Mouse (Mus musculus) forebrain, postnatal 0 days (tissue): ENCODE results near the gene Ccl28. TPM values are rescaled to one million over a fixed set of nuclear protein-coding genes. Genes with fewer than 3 reads are reported as not detected.
A peak's percentile ranks its signal among the peaks of the same experiment; 100 is the strongest.
"Not testable (repeated sequence)": the region's sequence is repeated elsewhere in the genome, so short reads cannot be mapped to it uniquely, and the experiment has no call there.

Experiments used
- ATAC-seq: fragments of 200-750 bp; cut with Nextera tagmentation; 2 replicates; pipeline ENCODE4 v1.8.0; 2017; ENCODE audit warnings: mild to moderate bottlenecking, moderate library complexity
- DNase-seq: peaks from one replicate; pipeline ENCODE4 v3.0.0-alpha.2; 2015
- H3K27ac ChIP-seq: fragments of 300-500 bp; sonication (generic); 2 replicates; pipeline ENCODE4 v1.5.1; 2014; ENCODE audit warnings: low read depth, mild to moderate bottlenecking, antibody characterized with exemption, low read length, moderate library complexity, mixed read lengths
- H3K27me3 ChIP-seq: fragments of 300-500 bp; sonication (generic); 2 replicates; pipeline ENCODE4 v1.6.1; 2014; ENCODE audit warnings: mild to moderate bottlenecking, low read length, mixed read lengths; ENCODE audit not compliant: insufficient read depth
- H3K36me3 ChIP-seq: fragments of 300-500 bp; sonication (generic); 2 replicates; pipeline ENCODE4 v1.6.1; 2014; ENCODE audit warnings: mild to moderate bottlenecking, moderate library complexity; ENCODE audit not compliant: insufficient read depth
- H3K4me1 ChIP-seq: fragments of 300-500 bp; sonication (generic); 2 replicates; pipeline ENCODE4 v1.6.1; 2014; ENCODE audit warnings: antibody characterized with exemption; ENCODE audit not compliant: insufficient read depth
- H3K4me2 ChIP-seq: fragments of 300-500 bp; sonication (generic); 2 replicates; pipeline ENCODE4 v1.6.1; 2014; ENCODE audit warnings: low read depth, mild to moderate bottlenecking, moderate library complexity
- H3K4me3 ChIP-seq: fragments of 300-500 bp; sonication (generic); 2 replicates; pipeline ENCODE4 v1.5.1; 2014; ENCODE audit warnings: low read depth, low read length, mixed read lengths
- H3K9ac ChIP-seq: fragments of 300-500 bp; sonication (generic); 2 replicates; pipeline ENCODE4 v1.6.1; 2014; ENCODE audit warnings: mild to moderate bottlenecking
- H3K9me3 ChIP-seq: fragments of 300-500 bp; sonication (generic); 2 replicates; pipeline ENCODE4 v1.6.1; 2016; ENCODE audit warnings: low read length
- CTCF ChIP-seq: sonication (generic); IDR thresholded peaks from 2 replicates; pipeline ENCODE4 v1.5.1; 2016; ENCODE audit warnings: antibody characterized with exemption, control low read depth, low read depth
- WGBS: fragments of 180-500 bp; shearing (Covaris S2); extraction: QIAGEN DNeasy Blood & Tissue Kit; methylation state at CpG from one replicate; pipeline ENCODE4 v1.1.7; 2014; 5-methylcytosine and 5-hydroxymethylcytosine counted together
- polyA plus RNA-seq: library from polyadenylated mRNA; unstranded; fragments of >200 nt; fragmentation: Nextera tagmentation; extraction: Ambion mirVana; gene quantifications from 2 replicates; pipeline ENCODE4 v1.2.1, GENCODE M21; 2015
- total RNA-seq: library from RNA; depleted of rRNA; stranded (reverse); fragments of >200 nt; gene quantifications from 2 replicates; pipeline ENCODE4 v1.2.3, GENCODE M21; 2014

Ccl28 gene
- total and polyA plus RNA-seq, 2 experiments from 2014 or later, result 0.22 to 4.5 TPM

DNA sequence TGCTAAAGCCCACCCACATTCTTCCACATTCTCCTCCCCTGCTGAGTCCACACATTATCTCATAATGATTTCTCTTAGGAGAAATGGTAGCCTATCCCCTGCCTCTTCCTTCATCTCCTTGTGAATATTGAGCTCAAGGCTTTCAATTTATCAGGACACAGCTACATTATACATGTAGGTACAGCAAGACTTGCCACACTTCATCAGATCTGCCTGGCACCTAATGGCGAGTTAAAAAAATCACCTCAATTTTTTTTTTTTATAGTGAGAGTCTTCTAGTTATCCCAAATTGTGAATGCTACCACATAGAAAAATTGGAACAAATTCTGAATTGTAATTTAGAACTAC is 26.1 kb downstream of the Ccl28 start:
- no peak overlapping the region for H3K4me3 ChIP-seq
- no peaks in the 10 kb centered on the region for H3K9me3 ChIP-seq
- H3K4me1 ChIP-seq, result no peaks in the 10 kb centered on the region
- ATAC-seq, result no peak
- peak overlapping the region; percentile 70 for H3K27ac ChIP-seq
- no peak for TF ChIP-seq CTCF
- 69% methylated on average over 1 of the region's 1 CpGs for WGBS
- DNase-seq, result no peak
- no peaks in the 10 kb centered on the region for H3K36me3 ChIP-seq
- H3K27me3 ChIP-seq, result no peaks in the 10 kb centered on the region
- peak overlapping the region; percentile 30 for H3K4me2 ChIP-seq
- 0 out of 2 replicates have a peak overlapping the region, but pooled peaks have one; percentile 31 for H3K9ac ChIP-seq

DNA sequence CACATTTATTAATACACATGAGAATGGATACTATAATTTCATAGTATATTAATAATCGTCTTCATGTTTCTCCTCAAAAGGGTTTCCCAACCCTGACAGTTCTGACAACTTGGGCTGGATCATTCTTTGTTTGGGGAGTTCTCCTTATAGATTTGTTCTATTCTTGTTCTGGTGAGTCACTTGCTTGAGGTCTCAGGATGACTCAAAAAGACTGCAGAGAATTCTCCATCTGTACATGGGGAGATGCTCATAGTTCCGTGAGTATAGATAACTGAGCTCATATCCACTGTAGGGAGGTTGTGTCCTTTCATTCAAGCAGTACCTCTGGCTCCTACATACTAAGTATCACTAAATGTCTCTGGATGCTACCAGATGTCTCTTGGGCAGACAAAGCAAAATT is 31.1 kb downstream of the Ccl28 start:
- Histone ChIP-seq H3K36me3 (no peaks in the 10 kb centered on the region), H3K9ac (no peak overlapping the region), H3K27ac (no peak overlapping the region), H3K4me1 (no peaks in the 10 kb centered on the region), H3K4me3 (no peak overlapping the region), H3K4me2 (no peak overlapping the region), H3K9me3 (no peaks in the 10 kb centered on the region), H3K27me3 (no peaks in the 10 kb centered on the region)
- DNase-seq (no peak), ATAC-seq (no peak)
- 90% methylated on average over 2 of the region's 2 CpGs for WGBS
- no peak for TF ChIP-seq CTCF

DNA sequence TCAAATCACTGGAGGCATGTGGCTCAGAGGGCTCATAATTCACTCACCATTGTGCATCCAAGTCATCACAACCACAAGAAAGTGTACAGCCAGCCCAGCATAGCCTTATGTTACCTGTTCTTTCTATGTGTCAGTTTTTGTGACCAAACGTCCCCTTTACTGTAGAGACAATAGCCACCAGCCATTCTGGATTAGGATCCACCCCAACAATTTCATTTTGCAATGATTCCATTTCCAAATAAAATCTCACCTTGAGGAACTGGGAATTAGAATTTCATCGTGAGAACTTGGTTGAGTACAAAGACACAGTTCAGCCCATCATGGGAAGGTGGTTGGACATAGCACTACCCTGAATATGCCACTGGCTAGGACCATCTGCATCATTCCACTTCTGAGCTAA is 32.6 kb downstream of the Ccl28 start:
- WGBS, result 85% methylated on average over 2 of the region's 2 CpGs
- no peak for ATAC-seq

DNA sequence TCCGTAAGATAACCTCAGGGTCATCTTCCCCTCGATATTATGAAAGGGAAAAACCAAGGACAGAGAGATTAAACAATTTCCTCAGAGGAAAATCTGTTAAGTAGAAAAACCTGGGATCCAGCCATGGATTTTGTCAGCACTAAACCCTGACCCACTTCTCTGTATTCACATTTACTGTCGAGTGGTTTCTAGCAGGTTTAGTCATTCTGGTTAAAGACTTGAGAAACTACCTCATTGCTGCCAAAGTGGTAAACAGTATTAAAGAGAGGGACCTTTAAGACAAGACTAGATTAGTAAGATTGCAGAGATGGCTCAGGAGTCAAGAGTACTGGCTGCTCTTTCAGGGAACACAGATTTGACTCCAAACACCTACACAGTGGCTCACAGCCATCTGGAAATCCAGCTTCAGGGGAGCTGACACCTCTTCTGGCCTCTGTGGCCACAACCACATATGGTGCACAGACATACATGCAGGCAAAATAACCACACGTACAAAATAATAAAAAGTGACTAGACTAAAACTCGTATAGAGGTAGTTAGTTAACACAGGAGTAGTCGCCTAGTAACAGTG is 33.3 kb downstream of the Ccl28 start:
- H3K9ac ChIP-seq, result no peak overlapping the region
- 83% methylated on average over 6 of the region's 6 CpGs for WGBS
- no peaks in the 10 kb centered on the region for H3K4me1 ChIP-seq
- DNase-seq (no peak), ATAC-seq (no peak)
- no peak overlapping the region for H3K27ac ChIP-seq
- H3K27me3 ChIP-seq, result no peaks in the 10 kb centered on the region
- H3K4me2 ChIP-seq, result no peak overlapping the region
- no peak overlapping the region for H3K4me3 ChIP-seq
- H3K36me3 ChIP-seq, result no peaks in the 10 kb centered on the region
- no peak for TF ChIP-seq CTCF
- H3K9me3 ChIP-seq, result no peaks in the 10 kb centered on the region

More for the DNA sequence above, 32.6 kb downstream of the Ccl28 start:
- Histone ChIP-seq H3K4me2 (no peak overlapping the region), H3K4me1 (no peaks in the 10 kb centered on the region), H3K4me3 (no peak overlapping the region), H3K36me3 (no peaks in the 10 kb centered on the region), H3K27me3 (no peaks in the 10 kb centered on the region), H3K27ac (no peak overlapping the region), H3K9ac (no peak overlapping the region), H3K9me3 (no peaks in the 10 kb centered on the region)
- DNase-seq, result no peak
- TF ChIP-seq CTCF, result no peak

DNA sequence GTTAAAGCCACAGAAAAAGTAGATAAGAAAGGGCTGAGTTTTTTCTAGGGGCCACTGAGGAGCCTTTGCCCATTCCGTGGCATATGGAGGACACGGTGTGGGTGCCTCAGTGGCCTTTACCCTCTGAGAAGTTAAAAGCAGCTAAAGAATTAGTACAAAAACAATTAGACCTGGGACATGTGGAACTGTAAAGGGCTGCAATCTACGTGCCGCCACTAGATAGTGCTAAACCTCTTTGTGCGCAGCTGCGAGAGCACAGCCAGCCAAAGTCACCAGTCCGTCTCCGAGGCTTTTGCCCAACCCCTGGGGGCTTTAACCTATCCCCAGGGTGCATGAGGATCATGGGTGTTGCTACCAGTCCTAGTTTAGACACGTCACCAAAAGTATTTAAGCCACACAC is 37.8 kb downstream of the Ccl28 start:
- H3K9me3 ChIP-seq, H3K4me3 ChIP-seq, H3K4me2 ChIP-seq, DNase-seq, H3K27me3 ChIP-seq, H3K9ac ChIP-seq, H3K4me1 ChIP-seq, H3K27ac ChIP-seq, H3K36me3 ChIP-seq: not testable (repeated sequence)
- peak; percentile 45; the same call in 1 of the 2 replicates for ATAC-seq
- 30% methylated on average over 4 of the region's 9 CpGs for WGBS
- peak; percentile 28 for TF ChIP-seq CTCF

DNA sequence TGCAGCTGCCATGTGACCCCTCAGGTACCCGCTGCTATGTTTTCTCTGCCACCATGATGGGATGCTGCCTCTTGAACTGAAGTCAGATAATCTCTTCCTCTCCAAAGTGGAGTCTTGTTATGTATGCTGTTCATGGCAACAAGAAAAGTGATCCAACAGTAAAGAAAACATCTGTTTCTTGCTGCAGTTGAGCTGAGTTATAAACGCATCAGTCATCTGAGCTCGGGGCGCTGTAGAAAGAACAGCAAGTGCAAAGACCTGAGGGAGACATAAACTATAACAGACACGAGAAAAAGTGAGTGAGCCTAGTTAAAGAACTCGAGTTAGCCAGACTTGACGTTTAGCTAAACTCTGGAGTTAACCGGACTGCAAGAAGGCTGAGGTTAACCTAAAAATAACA is 55.2 kb downstream of the Ccl28 start:
- H3K9ac ChIP-seq, result no peak overlapping the region
- no peak for TF ChIP-seq CTCF
- no peak overlapping the region for H3K27ac ChIP-seq
- DNase-seq, result no peak
- H3K4me1 ChIP-seq, result no peaks in the 10 kb centered on the region
- no peaks in the 10 kb centered on the region for H3K36me3 ChIP-seq
- H3K9me3 ChIP-seq, result no peaks in the 10 kb centered on the region
- H3K4me3 ChIP-seq, result no peak overlapping the region
- 91% methylated on average over 8 of the region's 8 CpGs for WGBS
- H3K4me2 ChIP-seq, result no peak overlapping the region
- no peaks in the 10 kb centered on the region for H3K27me3 ChIP-seq
- no peak for ATAC-seq

DNA sequence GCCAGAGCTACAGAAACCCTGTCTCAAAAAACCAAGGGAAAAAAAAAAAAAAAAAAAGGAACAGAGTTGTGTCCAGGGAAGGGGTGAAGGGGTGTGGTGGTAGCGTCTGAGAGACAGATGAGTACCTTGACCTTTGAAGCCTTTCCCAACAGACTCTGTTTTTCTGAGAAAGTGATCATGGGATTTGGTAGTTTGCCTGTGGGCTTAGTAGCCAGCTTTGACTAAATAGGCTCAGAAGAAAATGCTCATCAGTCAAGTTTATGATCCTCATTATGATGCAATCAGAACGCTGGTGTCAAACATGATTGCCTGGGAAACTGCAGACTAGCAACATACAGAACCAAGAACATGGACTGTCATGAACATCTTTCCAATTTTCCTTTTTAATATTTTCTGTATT is 56.1 kb downstream of the Ccl28 start:
- Histone ChIP-seq H3K4me3 (no peak overlapping the region), H3K27ac (no peak overlapping the region), H3K27me3 (no peaks in the 10 kb centered on the region), H3K4me1 (no peaks in the 10 kb centered on the region), H3K9me3 (no peaks in the 10 kb centered on the region), H3K36me3 (no peaks in the 10 kb centered on the region), H3K9ac (no peak overlapping the region), H3K4me2 (no peak overlapping the region)
- 80% methylated on average over 2 of the region's 2 CpGs for WGBS
- ATAC-seq (no peak), DNase-seq (no peak)
- TF ChIP-seq CTCF, result no peak

DNA sequence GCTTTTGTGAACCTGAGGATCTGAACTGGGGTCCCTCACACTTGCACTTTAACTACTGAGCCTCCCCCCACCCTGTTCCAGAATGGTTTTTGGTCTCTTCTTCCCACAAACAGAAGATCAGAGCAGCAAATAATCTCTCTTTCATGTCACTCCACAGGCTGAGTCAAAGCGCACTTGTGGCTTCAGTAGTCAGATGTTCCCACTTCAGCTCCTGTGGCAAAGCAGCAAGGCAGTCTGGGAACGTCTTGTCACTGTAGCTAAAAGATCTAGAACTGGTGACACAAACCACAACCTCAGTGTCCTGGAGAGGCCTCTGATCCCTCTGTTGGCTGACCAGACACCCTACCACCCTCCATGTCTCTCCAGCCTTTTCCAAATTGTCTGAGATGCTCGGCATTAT is 57.5 kb downstream of the Ccl28 start:
- H3K4me1 ChIP-seq, result no peaks in the 10 kb centered on the region
- H3K9me3 ChIP-seq, result no peaks in the 10 kb centered on the region
- no peaks in the 10 kb centered on the region for H3K27me3 ChIP-seq
- no peak for DNase-seq
- no peak overlapping the region for H3K4me2 ChIP-seq
- no peak overlapping the region for H3K4me3 ChIP-seq
- no peak overlapping the region for H3K9ac ChIP-seq
- 77% methylated on average over 3 of the region's 3 CpGs for WGBS
- ATAC-seq, result no peak
- H3K36me3 ChIP-seq, result no peaks in the 10 kb centered on the region
- no peak overlapping the region for H3K27ac ChIP-seq
- TF ChIP-seq CTCF, result no peak
